Mouse (Mus musculus) liver, embryonic 14.5 days (tissue): Measurements from ENCODE around the gene Cog6. TPM values are rescaled to one million over a fixed set of nuclear protein-coding genes. Genes with fewer than 3 reads are reported as not detected.

ENCODE experiments used
- ATAC-seq: fragments of 200-750 bp; cut with Nextera tagmentation; 2 replicates; pipeline ENCODE4 v1.8.0; 2017; ENCODE audit warnings: moderate number of reproducible peaks, mild to moderate bottlenecking, moderate library complexity; ENCODE audit not compliant: insufficient read depth
- DNase-seq, 3 experiments: peaks; one replicate each; pipeline ENCODE4 v3.0.0-alpha.2; 2012 to 2013; ENCODE audit warnings: low read depth in 3 of 3, low spot score in 3 of 3
- H3K27ac ChIP-seq: fragments of 300-500 bp; sonication (generic); 2 replicates; pipeline ENCODE4 v1.5.1; 2014; ENCODE audit warnings: moderate library complexity, mild to moderate bottlenecking, control low read depth, inconsistent platforms
- H3K27me3 ChIP-seq: fragments of 300-500 bp; sonication (generic); 2 replicates; pipeline ENCODE4 v1.6.1; 2014; ENCODE audit warnings: mild to moderate bottlenecking, low read length, moderate library complexity; ENCODE audit not compliant: control insufficient read depth, insufficient read depth
- H3K36me3 ChIP-seq: fragments of 300-500 bp; sonication (generic); replicated peaks from 2 replicates; pipeline ENCODE4 v1.6.1; 2014; ENCODE audit warnings: low read depth; ENCODE audit not compliant: control insufficient read depth, insufficient read depth
- H3K4me1 ChIP-seq, 2 experiments: fragments of 200-500 bp in 1 of 2; fragments of 300-500 bp in 1 of 2; sonication (generic) in 1 of 2; replicated peaks; 2 replicates each; pipeline ENCODE4 v1.6.1; 2012 to 2014; ENCODE audit warnings: antibody characterized with exemption in 1 of 2, inconsistent platforms in 1 of 2, low read length in 1 of 2; ENCODE audit not compliant: control insufficient read depth in 2 of 2, insufficient read depth in 2 of 2
- H3K4me2 ChIP-seq: fragments of 300-500 bp; sonication (generic); 2 replicates; pipeline ENCODE4 v1.6.1; 2014; ENCODE audit warnings: low read depth, mild to moderate bottlenecking, control low read depth, moderate library complexity
- H3K4me3 ChIP-seq, 2 experiments: fragments of 200-500 bp in 1 of 2; fragments of 300-500 bp in 1 of 2; sonication (generic) in 1 of 2; 2 replicates each; pipeline ENCODE4 v1.5.1; 2012 to 2014; ENCODE audit warnings: low read depth in 2 of 2, low read length in 2 of 2, mild to moderate bottlenecking in 2 of 2, control low read depth in 1 of 2, inconsistent platforms in 1 of 2, moderate library complexity in 1 of 2; ENCODE audit not compliant: insufficient read depth in 1 of 2
- H3K9ac ChIP-seq: fragments of 300-500 bp; sonication (generic); replicated peaks from 2 replicates; pipeline ENCODE4 v1.6.1; 2014; ENCODE audit warnings: mild to moderate bottlenecking, control low read depth, moderate library complexity
- H3K9me3 ChIP-seq: fragments of 300-500 bp; sonication (generic); 2 replicates; pipeline ENCODE4 v1.6.1; 2016; ENCODE audit warnings: low read length, mixed read lengths; ENCODE audit not compliant: control insufficient read depth
- CTCF ChIP-seq: IDR thresholded peaks from 2 replicates; pipeline ENCODE4 v1.5.1; 2016; ENCODE audit warnings: antibody characterized with exemption, low read depth, control low read depth
- EP300 ChIP-seq: IDR thresholded peaks from 2 replicates; pipeline ENCODE4 v1.6.1; 2016; ENCODE audit warnings: antibody characterized with exemption, low read depth
- WGBS: fragments of 180-500 bp; shearing (Covaris S2); extraction: QIAGEN DNeasy Blood & Tissue Kit; methylation state at CpG from one replicate; pipeline ENCODE4 v1.1.7; 2014; ENCODE audit not compliant: insufficient replicate concordance; 5-methylcytosine and 5-hydroxymethylcytosine counted together
- polyA plus RNA-seq, 2 experiments: library from polyadenylated mRNA; depleted of rRNA in 1 of 2; stranded (reverse) in 1 of 2; unstranded in 1 of 2; fragments of >200 nt; fragmentation: Nextera tagmentation in 1 of 2; extraction: Ambion mirVana in 1 of 2; gene quantifications; 2 replicates each; pipeline versions ENCODE4 v1.2.1 to v1.2.3; 2012 to 2014

Cog6 gene
- polyA plus RNA-seq, 2 experiments, result 7.3 to 15.5 TPM

- TF ChIP-seq EP300 (no peak), CTCF (no peak)
- H3K4me2 ChIP-seq, result no peak overlapping the region
- no peaks in the 10 kb centered on the region; the same call in 1 of the 2 replicates for H3K36me3 ChIP-seq
- WGBS, result 74% methylated on average over 8 of the region's 8 CpGs
- no peak overlapping the region for H3K27ac ChIP-seq
- H3K4me3 ChIP-seq, result no peak overlapping the region
- no peaks in the 10 kb centered on the region for H3K4me1 ChIP-seq
- DNase-seq (no peak), ATAC-seq (no peak)
- H3K27me3 ChIP-seq, result no peaks in the 10 kb centered on the region
- H3K9me3 ChIP-seq, result no peaks in the 10 kb centered on the region
- H3K9ac ChIP-seq, result no peak overlapping the region
Measured at GRCm38 (mm10) chr3:53007411-53007810, 9.6 kb downstream of the Cog6 start.

GRCm38 (mm10) chr3:53004406-53005114 is 12.5 kb downstream of the Cog6 start:
- Histone ChIP-seq H3K27me3 (no peaks in the 10 kb centered on the region), H3K27ac (no peak overlapping the region), H3K4me2 (no peak overlapping the region), H3K4me3 (no peak overlapping the region), H3K9ac (no peak overlapping the region), H3K4me1 (no peaks in the 10 kb centered on the region), H3K9me3 (no peaks in the 10 kb centered on the region), H3K36me3 (no peaks in the 10 kb centered on the region)
- TF ChIP-seq CTCF (peak; percentile 38; the same call in 1 of the 2 replicates), EP300 (no peak)
- 58% methylated on average over 2 of the region's 2 CpGs for WGBS
- no peak for ATAC-seq
- DNase-seq, result peak in 1 of 3 experiments; percentile 12

- H3K4me2 ChIP-seq, result no peak overlapping the region
- no peak for ATAC-seq
- TF ChIP-seq CTCF, result no peak
- TF ChIP-seq EP300, result no peak
- H3K4me1 ChIP-seq, result no peaks in the 10 kb centered on the region
- no peak overlapping the region for H3K27ac ChIP-seq
- 67% methylated on average over 6 of the region's 6 CpGs for WGBS
- H3K27me3 ChIP-seq, result no peaks in the 10 kb centered on the region
- no peaks in the 10 kb centered on the region for H3K36me3 ChIP-seq
- DNase-seq, result no peak
- no peak overlapping the region for H3K4me3 ChIP-seq
- H3K9ac ChIP-seq, result no peak overlapping the region
- H3K9me3 ChIP-seq, result no peaks in the 10 kb centered on the region
Measured at GRCm38 (mm10) chr3:53002076-53002475, 15.0 kb downstream of the Cog6 start.

- 70% methylated on average over 3 of the region's 3 CpGs for WGBS
- Histone ChIP-seq H3K4me3 (no peak overlapping the region), H3K4me2 (no peak overlapping the region), H3K9me3 (no peaks in the 10 kb centered on the region), H3K27ac (no peak overlapping the region), H3K27me3 (no peaks in the 10 kb centered on the region), H3K36me3 (no peaks in the 10 kb centered on the region), H3K4me1 (no peaks in the 10 kb centered on the region), H3K9ac (no peak overlapping the region)
- ATAC-seq, result no peak
- no peak for DNase-seq
- no peak for TF ChIP-seq EP300
- no peak for TF ChIP-seq CTCF
Measured at GRCm38 (mm10) chr3:52999996-53000395, 17.0 kb downstream of the Cog6 start.

DNA sequence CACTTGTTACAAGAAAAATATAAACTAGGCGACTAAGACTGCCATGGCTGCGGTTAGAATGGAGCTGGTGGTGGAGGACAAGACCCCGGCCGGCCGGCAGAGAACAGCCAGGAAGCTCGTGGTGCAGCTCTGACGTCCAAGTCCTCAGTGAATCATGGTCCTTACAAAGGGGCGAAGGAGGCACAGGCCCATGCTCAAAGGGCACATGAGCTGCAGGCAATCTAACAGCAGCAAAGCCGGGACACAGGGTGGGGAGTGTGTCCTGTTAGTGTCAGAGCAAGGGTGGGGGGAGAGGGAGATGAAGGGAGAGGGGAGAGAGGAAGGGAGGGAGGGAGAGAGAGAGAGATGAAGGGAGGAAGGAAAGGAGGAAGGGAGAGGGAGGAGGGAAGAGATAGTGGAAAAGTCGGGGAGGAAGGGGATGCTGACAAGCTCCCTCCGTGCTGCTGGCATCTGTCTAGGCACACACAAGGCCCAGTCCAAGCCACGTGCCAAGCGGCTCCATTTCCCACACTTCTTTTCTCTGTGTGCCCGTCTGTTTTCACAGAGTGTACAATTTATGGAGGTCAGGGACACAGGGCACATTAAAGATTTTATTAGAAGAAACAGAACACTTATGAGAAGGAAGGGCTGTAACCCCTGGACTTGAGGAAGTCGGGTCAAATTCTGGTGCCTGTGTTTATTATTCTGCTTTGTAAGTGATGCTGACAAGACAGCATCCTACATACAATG is 17.9 kb downstream of the Cog6 start:
- WGBS, result 64% methylated on average over 15 of the region's 15 CpGs
- H3K9ac ChIP-seq, result no peak overlapping the region
- DNase-seq, result no peak

More for the DNA sequence above, 17.9 kb downstream of the Cog6 start:
- H3K9me3 ChIP-seq, result no peaks in the 10 kb centered on the region
- no peak for ATAC-seq
- no peaks in the 10 kb centered on the region for H3K27me3 ChIP-seq
- no peak overlapping the region for H3K4me2 ChIP-seq
- no peaks in the 10 kb centered on the region for H3K36me3 ChIP-seq
- H3K27ac ChIP-seq, result no peak overlapping the region
- no peak overlapping the region for H3K4me3 ChIP-seq
- H3K4me1 ChIP-seq, result no peaks in the 10 kb centered on the region
- TF ChIP-seq CTCF (no peak), EP300 (no peak)
